Mouse (Mus musculus) cerebellum, adult 2 months (tissue): ENCODE results near the gene Rnase4. TPM values are rescaled to one million over a fixed set of nuclear protein-coding genes. Genes with fewer than 3 reads are reported as not detected.

Source experiments
- DNase-seq, 2 experiments: peaks; one replicate each; pipeline ENCODE4 v3.0.0; 2021
- H3K27ac ChIP-seq: fragments of 200-500 bp; 2 replicates; pipeline ENCODE4 v1.5.1; 2012; ENCODE audit warnings: low read length, control low read depth, inconsistent platforms; ENCODE audit not compliant: insufficient read depth
- H3K27me3 ChIP-seq: fragments of 200-500 bp; 2 replicates; pipeline ENCODE4 v1.6.1; 2012; ENCODE audit warnings: inconsistent platforms, mild to moderate bottlenecking, low read length, moderate library complexity; ENCODE audit not compliant: control insufficient read depth, insufficient read depth
- H3K4me1 ChIP-seq: fragments of 200-500 bp; 2 replicates; pipeline ENCODE4 v1.6.1; 2011; ENCODE audit warnings: low read length; ENCODE audit not compliant: control insufficient read depth, insufficient read depth
- H3K4me3 ChIP-seq: fragments of 200-500 bp; replicated peaks from 2 replicates; pipeline ENCODE3; 2011; ENCODE audit warnings: mild to moderate bottlenecking, low read depth, low read length, control low read depth; ENCODE audit not compliant: insufficient read depth
- CTCF ChIP-seq: fragments of 200-500 bp; IDR thresholded peaks from 2 replicates; pipeline ENCODE4 v1.5.1; 2011; ENCODE audit warnings: low read depth, mild to moderate bottlenecking, control low read depth, low read length, moderate library complexity, borderline replicate concordance; ENCODE audit not compliant: insufficient read depth
- POLR2A ChIP-seq: fragments of 200-500 bp; IDR thresholded peaks from 2 replicates; pipeline ENCODE4 v1.6.1; 2011; ENCODE audit warnings: low read length, control low read depth, borderline replicate concordance; ENCODE audit not compliant: insufficient read depth
- WGBS: fragments of 180-500 bp; shearing (Covaris S2); methylation state at CpG from one replicate; pipeline ENCODE4 v1.1.7; 2018; 5-methylcytosine and 5-hydroxymethylcytosine counted together
- polyA plus RNA-seq: library from polyadenylated mRNA; depleted of rRNA; stranded (reverse); fragments of >200 nt; gene quantifications from 2 replicates; pipeline ENCODE4 v1.2.3, GENCODE M21; 2012; rRNA removed

Gene Rnase4
- 11.5 and 12.4 TPM in 2 replicates for polyA plus RNA-seq

GRCm38 (mm10) chr14:51090921-51091900, at the start of gene Rnase4, which contains the start of gene Ang:
Gene Rnase4 (plus strand): TSS chr14:51091077.
Gene Ang (plus strand): TSS chr14:51091150.
- Histone ChIP-seq H3K27me3 (no peaks in the 10 kb centered on the region), H3K27ac (peak within 1 kb of the TSS; percentile 8; the same call in 1 of the 2 replicates), H3K4me1 (no peaks in the 10 kb centered on the region), H3K4me3 (peak within 1 kb of the TSS; percentile 81)
- peak; percentile 44 to 56 for DNase-seq
- WGBS, result 5% methylated on average over 33 of the region's 33 CpGs
- TF ChIP-seq CTCF (no peak), POLR2A (no peak)

- WGBS, result 64% methylated on average over 6 of the region's 6 CpGs
- Histone ChIP-seq H3K4me3 (no peak within 1 kb of the TSS), H3K4me1 (no peaks in the 10 kb centered on the region), H3K27me3 (no peaks in the 10 kb centered on the region), H3K27ac (no peak within 1 kb of the TSS)
- TF ChIP-seq POLR2A, result no peak
- no peak for TF ChIP-seq CTCF
- no peak for DNase-seq
These were observed 49.1 kb upstream of the Rnase4 start, which contains the start of gene Rnase9 for GRCm38 (mm10) chr14:51041769-51042168. Gene Rnase9 (minus strand): TSS chr14:51041869.

GRCm38 (mm10) chr14:51047846-51048245, 43.0 kb upstream of the Rnase4 start:
- DNase-seq, result no peak
- H3K4me1 ChIP-seq, result no peaks in the 10 kb centered on the region
- no peaks in the 10 kb centered on the region for H3K27me3 ChIP-seq
- H3K4me3 ChIP-seq, result no peak overlapping the region
- no peak overlapping the region for H3K27ac ChIP-seq
- 75% methylated on average over 5 of the region's 5 CpGs for WGBS
- TF ChIP-seq POLR2A (no peak), CTCF (no peak)

GRCm38 (mm10) chr14:51050063-51050462, 40.8 kb upstream of the Rnase4 start, which contains the start of gene Rnase11:
Gene Rnase11 (minus strand): TSS chr14:51050163.
- Histone ChIP-seq H3K4me3 (no peak within 1 kb of the TSS), H3K27me3 (no peaks in the 10 kb centered on the region; the same call in 1 of the 2 replicates), H3K27ac (no peak within 1 kb of the TSS), H3K4me1 (no peaks in the 10 kb centered on the region)
- TF ChIP-seq POLR2A, result no peak
- TF ChIP-seq CTCF, result no peak
- 87% methylated on average over 2 of the region's 2 CpGs for WGBS
- no peak for DNase-seq

DNA sequence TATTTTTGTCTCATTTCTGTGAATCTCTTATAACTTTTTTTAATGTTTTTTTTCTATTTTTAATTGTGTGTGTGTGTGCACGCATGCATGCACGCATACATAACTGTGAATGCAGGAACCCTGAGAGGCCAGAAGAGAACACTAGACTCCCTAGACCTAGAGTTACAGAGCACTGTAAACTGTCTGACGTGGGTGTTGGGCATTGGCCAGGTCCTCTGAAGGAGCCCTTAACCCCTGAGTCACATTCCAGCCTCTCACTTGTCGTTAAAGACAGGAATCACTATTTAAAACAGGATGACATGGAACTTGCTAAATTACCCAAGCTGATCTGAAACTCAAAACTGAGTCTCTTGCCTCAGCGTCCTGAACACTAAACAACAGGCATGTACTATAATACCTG, 38.9 kb upstream of the Rnase4 start:
- TF ChIP-seq POLR2A (no peak), CTCF (no peak)
- Histone ChIP-seq H3K4me1 (no peaks in the 10 kb centered on the region), H3K27ac (no peak overlapping the region), H3K27me3 (no peaks in the 10 kb centered on the region; the same call in 1 of the 2 replicates), H3K4me3 (no peak overlapping the region)
- WGBS, result 52% methylated on average over 5 of the region's 5 CpGs
- no peak for DNase-seq

GRCm38 (mm10) chr14:51053176-51053575, 37.7 kb upstream of the Rnase4 start:
- DNase-seq, result no peak

GRCm38 (mm10) chr14:51054243-51055237, 36.3 kb upstream of the Rnase4 start:
- no peak overlapping the region for H3K27ac ChIP-seq
- 52% methylated on average over 13 of the region's 13 CpGs for WGBS
- no peak for TF ChIP-seq POLR2A
- TF ChIP-seq CTCF, result no peak

More at GRCm38 (mm10) chr14:51053176-51053575, 37.7 kb upstream of the Rnase4 start:
- Histone ChIP-seq H3K4me3 (no peak overlapping the region), H3K4me1 (no peaks in the 10 kb centered on the region), H3K27ac (no peak overlapping the region), H3K27me3 (no peaks in the 10 kb centered on the region; the same call in 1 of the 2 replicates)
- TF ChIP-seq CTCF, result no peak
- TF ChIP-seq POLR2A, result no peak
- 76% methylated on average over 5 of the region's 5 CpGs for WGBS

More at GRCm38 (mm10) chr14:51054243-51055237, 36.3 kb upstream of the Rnase4 start:
- H3K27me3 ChIP-seq, result no peaks in the 10 kb centered on the region; the same call in 1 of the 2 replicates
- DNase-seq, result no peak
- H3K4me1 ChIP-seq, result no peaks in the 10 kb centered on the region
- H3K4me3 ChIP-seq, result no peak overlapping the region
